Mouse (Mus musculus): Measurements from ENCODE around the gene Ptprn. TPM values are rescaled to one million over a fixed set of nuclear protein-coding genes. Genes with fewer than 3 reads are reported as not detected.

Gene Ptprn
- polyA plus RNA-seq, 1 experiment from 2014 or later: 26.1 TPM

DNA sequence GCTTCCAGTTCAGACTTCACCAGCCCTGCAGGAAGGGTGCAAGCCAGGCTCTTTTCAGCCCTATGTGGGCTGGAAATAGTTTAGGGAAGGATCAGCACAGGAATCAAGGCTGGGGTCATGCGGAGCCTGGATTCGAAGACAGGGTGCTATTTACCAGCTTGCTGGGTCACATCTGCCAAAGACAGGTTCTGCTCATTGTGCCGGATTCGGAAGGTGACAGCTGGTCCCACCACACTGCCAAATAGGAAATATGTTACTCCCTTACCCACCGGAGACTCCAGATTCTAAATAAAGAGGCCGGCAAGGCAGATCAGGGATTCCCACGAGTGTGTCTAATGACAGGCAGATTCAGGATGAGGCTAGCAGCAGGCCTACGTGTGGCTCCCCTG lies 9.7 kb downstream of the Ptprn start:
- WGBS: 47% methylated on average over 8 of the region's 8 CpGs
- no peak overlapping the region for H3K27ac ChIP-seq
- no peak overlapping the region for H3K9ac ChIP-seq
- H3K4me2 ChIP-seq (replicated peaks): no peak overlapping the region
- H3K9me3 ChIP-seq (ENCODE audit: control insufficient read depth, low read length): no peaks in the 10 kb centered on the region
- 0 out of 2 replicates have a peak, but pooled peaks cover 6% of the 10 kb centered on the region for H3K4me1 ChIP-seq (replicated peaks; ENCODE audit: control insufficient read depth, insufficient read depth, low read length)
- no peak for DNase-seq (ENCODE audit: low spot score)
- H3K27me3 ChIP-seq (ENCODE audit: control insufficient read depth, insufficient read depth, low read length): no peaks in the 10 kb centered on the region
- no peaks in the 10 kb centered on the region for H3K36me3 ChIP-seq (replicated peaks; ENCODE audit: control insufficient read depth, insufficient read depth)
- no peak for ATAC-seq (ENCODE audit: low FRiP score)
- H3K4me3 ChIP-seq (replicated peaks; ENCODE audit: low read length): no peak overlapping the region

DNA sequence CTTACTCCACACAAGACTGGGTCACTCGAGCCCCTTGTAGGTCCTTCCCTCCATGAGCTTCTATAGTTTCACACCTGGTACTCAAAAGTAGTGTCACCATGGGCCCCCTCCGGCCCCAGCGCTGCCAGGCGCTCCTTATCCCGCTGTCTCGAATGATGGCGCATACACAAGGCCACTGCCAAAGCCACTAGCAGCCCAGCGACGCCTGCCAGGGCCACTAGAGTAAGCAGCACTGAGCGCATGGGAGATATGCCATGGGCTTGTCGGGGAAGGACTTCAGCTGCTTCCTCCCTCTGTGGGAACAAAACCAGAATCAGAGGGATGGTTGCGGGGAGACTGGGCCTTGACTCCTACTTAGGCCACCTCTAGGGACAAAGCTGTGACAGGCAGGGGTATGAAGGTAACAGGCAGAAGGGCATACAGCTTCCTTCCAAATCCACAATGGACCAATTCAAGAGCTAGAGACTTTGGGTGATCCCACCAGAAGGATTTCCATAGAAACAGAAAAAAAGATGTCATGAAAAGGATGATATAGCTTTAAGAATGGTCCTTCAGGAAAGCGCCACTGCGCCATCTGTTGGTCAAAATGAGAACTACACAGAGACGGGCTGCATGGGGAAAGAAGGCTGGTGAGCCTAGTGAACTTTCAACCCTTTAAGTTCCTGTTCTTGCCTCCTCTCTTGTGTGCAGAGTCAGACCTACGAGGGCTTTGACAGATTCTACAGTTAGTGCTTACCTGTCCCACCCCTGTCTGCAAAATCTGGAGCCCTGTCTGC lies 10.3 kb downstream of the Ptprn start:
- no peak overlapping the region for H3K27ac ChIP-seq
- ATAC-seq (ENCODE audit: low FRiP score): no peak
- WGBS: 67% methylated on average over 16 of the region's 16 CpGs

DNA sequence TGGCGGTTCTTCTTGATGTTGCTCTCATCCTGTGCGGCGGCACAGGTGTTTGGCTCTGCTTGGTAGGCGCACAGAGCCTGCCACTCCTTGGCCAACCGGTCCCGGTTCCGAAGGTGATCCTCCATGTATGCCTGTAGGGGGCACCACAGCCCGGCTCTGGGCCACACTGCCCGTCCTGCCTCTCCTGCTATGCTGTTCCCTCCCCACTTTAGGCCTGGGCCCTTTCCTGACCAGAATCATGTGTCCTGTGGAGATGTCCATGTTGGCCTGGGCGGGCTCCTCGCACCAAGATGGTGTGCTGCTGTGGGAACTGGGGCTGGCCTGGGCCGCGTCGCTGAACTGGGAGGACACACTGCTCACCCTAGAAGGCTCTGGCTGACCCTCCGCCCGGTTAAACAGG lies 11.3 kb downstream of the Ptprn start:
- 73% methylated on average over 16 of the region's 16 CpGs for WGBS
- Histone ChIP-seq H3K27ac (no peak overlapping the region), H3K9ac (no peak overlapping the region), H3K27me3 (ENCODE audit: control insufficient read depth, insufficient read depth, low read length) (no peaks in the 10 kb centered on the region), H3K4me1 (replicated peaks; ENCODE audit: control insufficient read depth, insufficient read depth, low read length) (0 out of 2 replicates have a peak, but pooled peaks cover 6% of the 10 kb centered on the region), H3K36me3 (replicated peaks; ENCODE audit: control insufficient read depth, insufficient read depth) (no peaks in the 10 kb centered on the region), H3K9me3 (ENCODE audit: control insufficient read depth, low read length) (no peaks in the 10 kb centered on the region), H3K4me2 (replicated peaks) (no peak overlapping the region), H3K4me3 (replicated peaks; ENCODE audit: low read length) (no peak overlapping the region)
- no peak for ATAC-seq (ENCODE audit: low FRiP score)
- no peak for DNase-seq (ENCODE audit: low spot score)

More for the DNA sequence above, 10.3 kb downstream of the Ptprn start:
- Histone ChIP-seq H3K9me3 (ENCODE audit: control insufficient read depth, low read length) (no peaks in the 10 kb centered on the region), H3K4me2 (replicated peaks) (no peak overlapping the region), H3K27me3 (ENCODE audit: control insufficient read depth, insufficient read depth, low read length) (no peaks in the 10 kb centered on the region), H3K4me3 (replicated peaks; ENCODE audit: low read length) (no peak overlapping the region), H3K9ac (no peak overlapping the region), H3K36me3 (replicated peaks; ENCODE audit: control insufficient read depth, insufficient read depth) (no peaks in the 10 kb centered on the region), H3K4me1 (replicated peaks; ENCODE audit: control insufficient read depth, insufficient read depth, low read length) (0 out of 2 replicates have a peak, but pooled peaks cover 6% of the 10 kb centered on the region)
- DNase-seq (ENCODE audit: low spot score): peak; percentile 89

DNA sequence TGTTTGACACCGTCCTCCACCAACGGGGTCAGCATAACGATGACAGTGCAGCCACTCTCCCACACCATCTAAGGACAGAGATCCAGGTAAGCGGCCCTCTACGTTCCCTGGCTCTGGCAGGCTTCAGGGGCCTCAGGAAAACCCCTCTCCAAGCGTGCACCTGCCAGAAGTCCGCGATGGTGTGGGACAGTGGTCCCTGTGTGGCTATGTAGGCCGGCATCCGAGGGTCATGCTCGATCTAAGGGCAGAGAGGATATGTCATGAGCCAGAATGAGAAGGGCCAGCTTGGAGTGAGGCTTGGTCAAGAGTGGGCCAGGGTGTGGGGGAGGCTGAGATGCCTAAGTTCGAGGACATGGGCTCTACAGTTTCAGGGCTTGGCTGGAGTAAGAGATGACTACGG lies 12.0 kb downstream of the Ptprn start:
- Histone ChIP-seq H3K4me2 (replicated peaks) (no peak overlapping the region), H3K36me3 (replicated peaks; ENCODE audit: control insufficient read depth, insufficient read depth) (no peaks in the 10 kb centered on the region), H3K27me3 (ENCODE audit: control insufficient read depth, insufficient read depth, low read length) (no peaks in the 10 kb centered on the region), H3K27ac (no peak overlapping the region), H3K9me3 (ENCODE audit: control insufficient read depth, low read length) (no peaks in the 10 kb centered on the region), H3K4me1 (replicated peaks; ENCODE audit: control insufficient read depth, insufficient read depth, low read length) (0 out of 2 replicates have a peak, but pooled peaks cover 6% of the 10 kb centered on the region), H3K4me3 (replicated peaks; ENCODE audit: low read length) (no peak overlapping the region), H3K9ac (no peak overlapping the region)
- 73% methylated on average over 13 of the region's 13 CpGs for WGBS
- DNase-seq (ENCODE audit: low spot score) (no peak), ATAC-seq (ENCODE audit: low FRiP score) (no peak)

DNA sequence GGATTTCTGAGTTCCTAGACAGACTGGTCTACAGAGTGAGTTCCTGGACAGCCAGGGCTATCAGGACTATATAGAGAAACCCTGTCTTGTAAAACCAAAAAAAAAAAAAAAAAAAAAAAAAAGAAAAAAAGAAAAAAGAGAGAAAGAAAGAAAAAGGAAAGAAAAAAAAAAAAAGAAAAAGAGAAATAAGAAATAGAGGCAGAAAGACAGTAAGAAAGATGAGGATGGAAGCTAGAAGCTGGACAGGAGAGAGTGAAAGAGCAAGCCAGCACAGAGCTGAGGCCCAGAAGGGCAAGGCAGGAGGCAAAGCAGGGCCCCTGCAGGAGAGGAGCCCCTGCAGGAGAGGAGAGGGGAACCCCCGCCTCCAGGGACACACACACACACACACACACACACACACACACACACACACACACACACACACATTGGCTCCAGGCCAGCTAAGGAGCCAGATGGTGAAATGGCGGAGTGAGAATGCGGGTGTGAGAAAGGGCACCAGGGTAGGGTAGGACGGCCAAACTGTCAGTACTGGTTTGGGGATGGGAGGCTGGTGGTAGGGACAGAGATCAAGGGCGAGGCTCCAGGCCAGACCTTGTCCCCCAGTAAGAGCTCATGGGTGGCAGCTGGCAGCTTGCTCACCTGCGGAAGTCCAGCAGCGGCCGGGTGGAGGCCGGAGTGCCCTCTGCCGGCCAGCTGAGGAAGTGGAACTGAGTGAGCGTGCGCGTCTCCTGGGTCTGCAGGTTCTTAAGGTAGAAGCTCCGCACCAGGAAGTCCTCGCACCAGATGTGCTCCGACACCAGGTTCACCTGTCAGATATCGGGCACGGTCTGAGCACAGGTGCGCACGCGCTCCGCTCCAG lies 13.0 kb downstream of the Ptprn start:
- Histone ChIP-seq H3K4me3 (replicated peaks; ENCODE audit: low read length) (no peak overlapping the region; the same call in 1 of the 2 replicates), H3K9me3 (ENCODE audit: control insufficient read depth, low read length) (no peaks in the 10 kb centered on the region), H3K27ac (no peak overlapping the region), H3K27me3 (ENCODE audit: control insufficient read depth, insufficient read depth, low read length) (no peaks in the 10 kb centered on the region), H3K4me1 (replicated peaks; ENCODE audit: control insufficient read depth, insufficient read depth, low read length) (0 out of 2 replicates have a peak, but pooled peaks cover 6% of the 10 kb centered on the region), H3K9ac (0 out of 2 replicates have a peak overlapping the region, but pooled peaks have one; percentile 25), H3K36me3 (replicated peaks; ENCODE audit: control insufficient read depth, insufficient read depth) (no peaks in the 10 kb centered on the region; the same call in 1 of the 2 replicates), H3K4me2 (replicated peaks) (peak overlapping the region; percentile 40)
- DNase-seq (ENCODE audit: low spot score) (peak; percentile 73), ATAC-seq (ENCODE audit: low FRiP score) (peak; percentile 45)
- WGBS: 3% methylated on average over 22 of the region's 22 CpGs

DNA sequence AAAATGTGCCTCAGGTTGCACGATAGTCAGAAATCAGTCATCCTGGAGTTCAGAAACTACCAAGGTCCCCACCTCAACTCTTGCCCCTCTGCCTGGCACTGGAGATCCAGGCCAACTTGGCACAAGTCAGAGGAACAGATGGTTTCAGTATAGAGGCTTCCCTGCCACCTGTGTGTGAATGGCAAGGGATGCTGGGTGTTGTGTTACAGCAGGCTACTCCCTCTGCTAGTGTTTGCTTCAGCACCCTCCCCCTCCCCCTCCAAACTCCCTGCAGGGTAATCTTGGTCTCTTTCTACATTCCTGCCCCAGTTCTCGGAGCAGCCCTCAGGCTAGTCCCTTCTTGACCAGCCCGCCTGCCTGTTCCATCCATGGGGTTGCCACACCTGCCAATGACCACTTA lies 13.8 kb downstream of the Ptprn start:
- H3K4me1 ChIP-seq (replicated peaks; ENCODE audit: control insufficient read depth, insufficient read depth, low read length): 0 out of 2 replicates have a peak, but pooled peaks cover 6% of the 10 kb centered on the region
- H3K4me3 ChIP-seq (replicated peaks; ENCODE audit: low read length): no peak overlapping the region
- WGBS: 67% methylated on average over 3 of the region's 3 CpGs
- ATAC-seq (ENCODE audit: low FRiP score) (no peak), DNase-seq (ENCODE audit: low spot score) (no peak)
- H3K9me3 ChIP-seq (ENCODE audit: control insufficient read depth, low read length): no peaks in the 10 kb centered on the region
- no peaks in the 10 kb centered on the region; the same call in 1 of the 2 replicates for H3K36me3 ChIP-seq (replicated peaks; ENCODE audit: control insufficient read depth, insufficient read depth)
- no peak overlapping the region for H3K4me2 ChIP-seq (replicated peaks)
- H3K27me3 ChIP-seq (ENCODE audit: control insufficient read depth, insufficient read depth, low read length): no peaks in the 10 kb centered on the region
- no peak overlapping the region for H3K27ac ChIP-seq
- no peak overlapping the region for H3K9ac ChIP-seq

DNA sequence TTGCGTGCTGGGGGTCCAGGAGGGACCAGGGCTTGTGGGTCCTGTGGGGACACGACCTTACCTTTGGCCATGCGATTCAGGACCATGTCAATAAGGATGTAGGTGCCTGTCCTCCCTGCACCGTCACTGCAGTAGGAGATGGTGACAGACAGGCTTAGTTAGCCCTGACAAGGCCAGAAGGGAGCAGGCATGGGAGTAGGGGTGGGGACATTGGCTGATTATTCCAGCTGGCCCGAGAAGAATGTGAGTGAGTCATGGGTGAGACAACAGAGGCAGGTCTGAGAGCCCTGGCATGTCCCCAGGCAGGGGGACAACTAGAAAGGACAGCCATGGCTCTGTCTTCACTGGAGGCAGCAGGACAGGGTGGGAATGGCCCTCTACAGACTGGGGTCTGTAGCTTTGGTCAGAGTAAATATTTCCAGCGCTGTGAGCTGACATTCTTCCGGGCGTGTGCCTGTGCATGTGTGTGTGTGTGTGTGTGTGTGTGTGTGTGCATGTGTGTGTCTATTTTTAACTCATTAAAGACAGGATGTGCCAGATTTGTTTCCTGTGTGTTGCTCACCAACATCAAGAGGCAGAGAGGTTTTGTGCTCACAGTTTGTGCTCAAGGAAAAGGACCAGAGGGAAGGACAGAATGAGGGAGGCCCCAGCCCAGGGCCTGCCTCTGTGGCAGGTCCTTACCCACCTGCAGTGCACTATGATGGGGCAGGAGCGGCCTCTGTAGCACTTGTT lies 16.1 kb downstream of the Ptprn start:
- no peak overlapping the region for H3K9ac ChIP-seq
- WGBS: 58% methylated on average over 9 of the region's 9 CpGs

DNA sequence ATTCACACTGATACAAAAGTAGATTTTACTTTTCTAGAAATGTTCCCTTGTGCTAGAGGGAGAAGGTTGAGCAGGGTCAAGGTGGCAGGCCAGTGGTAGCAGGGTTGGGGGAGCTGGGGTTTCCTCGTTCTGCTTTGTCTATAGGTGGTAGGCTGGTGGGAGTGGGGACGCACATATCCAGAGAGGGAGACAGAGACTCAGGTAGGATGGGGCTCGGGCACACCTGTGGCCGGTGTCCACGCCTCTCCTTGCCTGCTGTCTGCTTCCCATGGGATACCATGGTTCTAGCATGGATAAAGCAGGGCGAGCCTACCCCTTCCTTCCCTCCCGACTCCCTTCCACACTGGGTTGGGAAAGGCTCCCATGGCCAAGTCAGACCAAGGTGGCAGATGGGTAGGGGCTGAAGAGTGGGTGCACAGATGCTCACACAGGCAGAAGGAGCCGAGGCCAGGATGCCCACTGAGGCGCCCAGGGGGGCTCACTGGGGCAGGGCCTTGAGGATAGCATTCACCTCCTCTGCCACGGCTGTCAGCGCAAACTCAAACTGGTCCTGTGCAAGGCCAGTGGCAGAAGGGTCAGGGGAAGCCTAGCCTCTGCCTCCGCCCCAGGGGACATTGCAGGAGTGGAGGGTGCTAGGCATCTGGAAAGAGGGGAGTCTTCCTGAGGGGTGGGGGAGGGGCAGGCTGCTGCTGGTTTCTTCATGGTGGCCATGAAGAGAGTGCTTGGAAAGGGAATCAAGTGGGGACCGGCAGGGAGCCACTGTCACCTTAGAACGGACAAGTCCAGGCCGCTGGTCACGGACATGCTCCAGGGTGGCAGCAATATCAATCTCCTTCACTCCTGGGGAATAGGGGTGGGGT lies 17.0 kb downstream of the Ptprn start:
- Histone ChIP-seq H3K9ac (no peak overlapping the region; the same call in 1 of the 2 replicates), H3K4me3 (replicated peaks; ENCODE audit: low read length) (no peak overlapping the region), H3K4me1 (replicated peaks; ENCODE audit: control insufficient read depth, insufficient read depth, low read length) (0 out of 2 replicates have a peak, but pooled peaks cover 6% of the 10 kb centered on the region), H3K36me3 (replicated peaks; ENCODE audit: control insufficient read depth, insufficient read depth) (peaks cover 6% of the 10 kb centered on the region), H3K9me3 (ENCODE audit: control insufficient read depth, low read length) (no peaks in the 10 kb centered on the region), H3K4me2 (replicated peaks) (no peak overlapping the region), H3K27me3 (ENCODE audit: control insufficient read depth, insufficient read depth, low read length) (no peaks in the 10 kb centered on the region), H3K27ac (no peak overlapping the region)
- 85% methylated on average over 16 of the region's 16 CpGs for WGBS
- DNase-seq (ENCODE audit: low spot score) (no peak), ATAC-seq (ENCODE audit: low FRiP score) (no peak)

More for the DNA sequence above, 16.1 kb downstream of the Ptprn start:
- H3K4me3 ChIP-seq (replicated peaks; ENCODE audit: low read length): no peak overlapping the region
- no peak overlapping the region for H3K27ac ChIP-seq
- H3K4me1 ChIP-seq (replicated peaks; ENCODE audit: control insufficient read depth, insufficient read depth, low read length): 0 out of 2 replicates have a peak, but pooled peaks cover 6% of the 10 kb centered on the region
- no peak overlapping the region for H3K4me2 ChIP-seq (replicated peaks)
- H3K36me3 ChIP-seq (replicated peaks; ENCODE audit: control insufficient read depth, insufficient read depth): peaks cover 6% of the 10 kb centered on the region
- no peaks in the 10 kb centered on the region for H3K9me3 ChIP-seq (ENCODE audit: control insufficient read depth, low read length)
- DNase-seq (ENCODE audit: low spot score): no peak
- ATAC-seq (ENCODE audit: low FRiP score): no peak; the same call in 1 of the 2 replicates
- no peaks in the 10 kb centered on the region for H3K27me3 ChIP-seq (ENCODE audit: control insufficient read depth, insufficient read depth, low read length)
